ENCODE assay signal across 22 mouse cellular contexts in the genomic region with DNA sequence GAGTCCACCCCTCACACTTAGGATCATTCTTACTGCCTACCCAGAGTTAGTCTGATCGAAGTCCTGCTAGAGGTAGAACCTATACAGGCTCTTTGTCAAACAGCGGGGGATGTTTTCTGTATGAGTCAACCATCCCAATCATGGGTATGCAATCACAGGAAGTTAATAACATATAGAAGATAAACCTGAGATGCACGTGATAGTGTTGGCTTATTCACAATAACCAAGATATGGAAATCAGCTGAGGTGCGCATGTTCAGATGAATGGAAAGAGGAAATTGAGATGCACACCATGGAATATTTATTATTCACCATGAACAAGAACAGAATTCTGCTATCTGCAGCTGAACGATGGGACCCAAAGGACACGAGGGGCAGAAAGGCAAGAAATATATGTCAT.
A peak's percentile ranks its signal among the peaks of the same experiment; 100 is the strongest.
DNase-seq lines count a peak whose midpoint lies in the region; ATAC-seq and TF ChIP-seq lines count a peak whose summit lies in the region.
"Had no signal": no experiment of that assay in that cellular context is flagged by ENCODE, and none has a peak within 500 bp of the region (broad histone marks: within the 10 kb centered on the region; RNA-seq: fewer than 3 reads in every experiment).

No protein-coding gene starts in this region.

- ATAC-seq in intestine, postnatal 0 days = 0 out of 2 replicates have a peak, but pooled peaks have one; percentile 41
- no peak for ATAC-seq in intestine, embryonic 16.5 days
- ATAC-seq: forebrain, embryonic 13.5 days; forebrain, embryonic 16.5 days had no signal

- H3K9ac ChIP-seq in intestine, postnatal 0 days (ENCODE audit: low read depth, low read length) = no peak overlapping the region
- H3K9ac ChIP-seq in intestine, embryonic 16.5 days (ENCODE audit: low read depth, low read length) = no peak overlapping the region
- no peak overlapping the region for H3K9ac ChIP-seq in CH12.LX (ENCODE audit: insufficient read depth, low read depth)
- H3K9ac ChIP-seq: forebrain, embryonic 13.5 days; hindbrain, embryonic 12.5 days; hindbrain, embryonic 15.5 days had no signal

- dilution Hi-C loops in CH12.LX (cut with MboI; ENCODE audit: extremely low pct_ligation_motif_present, extremely low pct_unique_long_range_greater_than_20kb, low sequenced_read_pairs) = no loop called here

- no peak overlapping the region for H3K4me3 ChIP-seq in intestine, postnatal 0 days (ENCODE audit: low read depth, low read length)
- H3K4me3 ChIP-seq in intestine, embryonic 16.5 days (ENCODE audit: low read length) = no peak overlapping the region
- H3K4me3 ChIP-seq in CH12.LX (replicated peaks in 1 of 3; ENCODE audit: low read depth in 2 of 3, low read length in 2 of 3, poor library complexity in 1 of 3) = no peak overlapping the region
- H3K4me3 ChIP-seq: forebrain, embryonic 10.5 days; forebrain, embryonic 13.5 days; heart, embryonic 10.5 days; hindbrain, embryonic 12.5 days; hindbrain, embryonic 15.5 days had no signal

- no peaks in the 10 kb centered on the region for H3K79me2 ChIP-seq in CH12.LX (replicated peaks; ENCODE audit: control insufficient read depth, extremely low read depth, insufficient read depth, poor library complexity, severe bottlenecking)

- H3K27ac ChIP-seq in intestine, postnatal 0 days (ENCODE audit: low read depth, low read length) = no peak overlapping the region
- H3K27ac ChIP-seq in intestine, embryonic 16.5 days (ENCODE audit: low read length) = no peak overlapping the region
- no peak overlapping the region for H3K27ac ChIP-seq in CH12.LX (ENCODE audit: insufficient read depth, low read depth)
- H3K27ac ChIP-seq: forebrain, embryonic 10.5 days; forebrain, embryonic 13.5 days; heart, embryonic 10.5 days; hindbrain, embryonic 12.5 days; hindbrain, embryonic 15.5 days had no signal

- DNase-seq in CD4-positive, CD25-positive, alpha-beta regulatory T cell, adult 2 months (ENCODE audit: low read depth, low spot score) = peak; percentile 31
- no peak for DNase-seq in CH12.LX (ENCODE audit: extremely low read depth)
- peak; percentile 63 for DNase-seq in induced T-regulatory cell, adult 2 months (ENCODE audit: low read depth)
- DNase-seq in adrenal gland, adult (ENCODE audit: inconsistent age in 2 of 2, low spot score in 1 of 2) = no peak
- no peak for DNase-seq in adrenal gland, postnatal 36 days
- DNase-seq in embryo, embryonic 11 days = no peak
- DNase-seq: adrenal gland, adult 2 months; cerebellum, adult 11 months; cerebellum, adult 2 months; cerebellum, adult 9-11 months; cerebellum, postnatal 25 days; gastrocnemius, postnatal 25 days; kidney, adult 11 months; kidney, adult 8-10 months had no signal

- TF ChIP-seq EP300 in CH12.LX (IDR thresholded peaks at IDR 0.05; ENCODE audit: low read length) = peak; percentile 15; the same call in 1 of the 2 replicates

- H3K4me2 ChIP-seq in intestine, postnatal 0 days (replicated peaks; ENCODE audit: low read depth) = no peak overlapping the region
- no peak overlapping the region for H3K4me2 ChIP-seq in intestine, embryonic 16.5 days (ENCODE audit: low read depth, low read length)
- H3K4me2 ChIP-seq in CH12.LX (ENCODE audit: insufficient read depth, low read depth, poor library complexity, severe bottlenecking) = no peak overlapping the region
- H3K4me2 ChIP-seq: forebrain, embryonic 13.5 days; hindbrain, embryonic 12.5 days; hindbrain, embryonic 15.5 days had no signal

- no peaks in the 10 kb centered on the region for H3K9me3 ChIP-seq in intestine, postnatal 0 days (ENCODE audit: control insufficient read depth)
- no peaks in the 10 kb centered on the region for H3K9me3 ChIP-seq in intestine, embryonic 16.5 days (ENCODE audit: control insufficient read depth, low read length)
- H3K9me3 ChIP-seq in CH12.LX (replicated peaks; ENCODE audit: low read length) = no peaks in the 10 kb centered on the region
- H3K9me3 ChIP-seq: forebrain, embryonic 10.5 days; forebrain, embryonic 13.5 days; heart, embryonic 10.5 days; hindbrain, embryonic 12.5 days; hindbrain, embryonic 15.5 days had no signal

- in situ Hi-C loops in CH12.LX (cut with MboI; ENCODE audit: low pct_ligation_motif_present, low pct_unique_long_range_greater_than_20kb, low sequenced_read_pairs) = loop anchor here (10.0 kb wide), 2 partner anchors 107 to 237 kb away; no protein-coding TSS in a partner anchor

- H3K4me1 ChIP-seq in intestine, postnatal 0 days (replicated peaks; ENCODE audit: control insufficient read depth, insufficient read depth, low read length) = no peaks in the 10 kb centered on the region
- H3K4me1 ChIP-seq in intestine, embryonic 16.5 days (ENCODE audit: control insufficient read depth, insufficient read depth, low read length) = no peaks in the 10 kb centered on the region; the same call in 1 of the 2 replicates
- H3K4me1 ChIP-seq in CH12.LX (ENCODE audit: control insufficient read depth in 1 of 2, insufficient read depth in 2 of 2) = peaks cover 42 to 88% of the 10 kb centered on the region in 2 experiments
- H3K4me1 ChIP-seq: forebrain, embryonic 13.5 days; hindbrain, embryonic 12.5 days had no signal

- no peaks in the 10 kb centered on the region for H3K27me3 ChIP-seq in intestine, postnatal 0 days (replicated peaks; ENCODE audit: control insufficient read depth, insufficient read depth, low read length)
- H3K27me3 ChIP-seq in intestine, embryonic 16.5 days (replicated peaks; ENCODE audit: control insufficient read depth, insufficient read depth, low read length) = no peaks in the 10 kb centered on the region
- H3K27me3 ChIP-seq in CH12.LX (replicated peaks) = no peaks in the 10 kb centered on the region
- H3K27me3 ChIP-seq: forebrain, embryonic 13.5 days; hindbrain, embryonic 12.5 days; hindbrain, embryonic 15.5 days had no signal

- no peak for TF ChIP-seq POLR2A in CH12.LX (IDR thresholded peaks at IDR 0.05; ENCODE audit: low read depth, low read length)

- 68% methylated on average over 6 of the region's 6 CpGs for WGBS in intestine, postnatal 0 days
- 81% methylated on average over 6 of the region's 6 CpGs for WGBS in intestine, embryonic 16.5 days

- no peak for TF ChIP-seq RAD21 in CH12.LX (IDR thresholded peaks at IDR 0.05; ENCODE audit: low read depth, low read length)

- no peaks in the 10 kb centered on the region for H3K36me3 ChIP-seq in intestine, postnatal 0 days (ENCODE audit: control insufficient read depth, insufficient read depth)
- H3K36me3 ChIP-seq in intestine, embryonic 16.5 days (ENCODE audit: control insufficient read depth, insufficient read depth, low read length) = no peaks in the 10 kb centered on the region
- no peaks in the 10 kb centered on the region for H3K36me3 ChIP-seq in CH12.LX (replicated peaks in 1 of 2; ENCODE audit: control insufficient read depth in 1 of 2, insufficient read depth in 1 of 2, low read length in 1 of 2)
- H3K36me3 ChIP-seq: forebrain, embryonic 10.5 days; heart, embryonic 10.5 days; hindbrain, embryonic 12.5 days; hindbrain, embryonic 15.5 days had no signal

- no peak for TF ChIP-seq CTCF in intestine, postnatal 0 days (IDR thresholded peaks at IDR 0.05; ENCODE audit: low read depth)
- no peak for TF ChIP-seq CTCF in CH12.LX (conservative IDR thresholded peaks at IDR 0.05 in 1 of 2, IDR thresholded peaks at IDR 0.05 in 1 of 2; ENCODE audit: low read depth in 2 of 2, low read length in 2 of 2)

TF ChIP-seq in CH12.LX, 34 proteins besides CTCF, POLR2A, EP300 and RAD21:
- TF ChIP-seq UBTF (IDR thresholded peaks at IDR 0.05; ENCODE audit: low read depth, low read length) (no peak), BHLHE40 (IDR thresholded peaks at IDR 0.05; ENCODE audit: low read depth, low read length) (peak; percentile 58), E2F4 (IDR thresholded peaks at IDR 0.05; ENCODE audit: insufficient replicate concordance, low read depth, low read length) (no peak), SIN3A (IDR thresholded peaks at IDR 0.05; ENCODE audit: low read length) (no peak), POLR2AphosphoS2 (IDR thresholded peaks at IDR 0.05; ENCODE audit: low read depth, low read length) (no peak), JUND (conservative IDR thresholded peaks at IDR 0.05; ENCODE audit: low read depth, low read length) (no peak)

Comparison
In these comparisons a context has a peak if more than half of its experiments do, and no peak if none do; other contexts are left out.
1. DNase-seq: peak in CD4-positive, CD25-positive, alpha-beta regulatory T cell, adult 2 months (single experiment) and induced T-regulatory cell, adult 2 months (single experiment); none in CH12.LX (single experiment), adrenal gland, adult (0 of 2), adrenal gland, postnatal 36 days (0 of 2) and embryo, embryonic 11 days (single experiment).